Mouse (Mus musculus) heart, adult 2 months (tissue): Measurements from ENCODE around the gene Serpinh1.

ENCODE experiments used
- CTCF ChIP-seq: fragments of 200-600 bp; IDR thresholded peaks from 2 replicates; pipeline ENCODE4 v1.8.1; 2022; ENCODE audit warnings: antibody characterized with exemption, mild to moderate bottlenecking, moderate library complexity
- EP300 ChIP-seq: fragments of 200-500 bp; IDR thresholded peaks from 2 replicates; pipeline ENCODE4 v1.6.1; 2011; ENCODE audit warnings: low read depth, low read length, control low read depth; ENCODE audit not compliant: insufficient read depth
- POLR2A ChIP-seq: fragments of 200-500 bp; IDR thresholded peaks from 2 replicates; pipeline ENCODE4 v1.6.1; 2011; ENCODE audit warnings: mild to moderate bottlenecking, low read depth, low read length, control low read depth; ENCODE audit not compliant: insufficient read depth

DNA sequence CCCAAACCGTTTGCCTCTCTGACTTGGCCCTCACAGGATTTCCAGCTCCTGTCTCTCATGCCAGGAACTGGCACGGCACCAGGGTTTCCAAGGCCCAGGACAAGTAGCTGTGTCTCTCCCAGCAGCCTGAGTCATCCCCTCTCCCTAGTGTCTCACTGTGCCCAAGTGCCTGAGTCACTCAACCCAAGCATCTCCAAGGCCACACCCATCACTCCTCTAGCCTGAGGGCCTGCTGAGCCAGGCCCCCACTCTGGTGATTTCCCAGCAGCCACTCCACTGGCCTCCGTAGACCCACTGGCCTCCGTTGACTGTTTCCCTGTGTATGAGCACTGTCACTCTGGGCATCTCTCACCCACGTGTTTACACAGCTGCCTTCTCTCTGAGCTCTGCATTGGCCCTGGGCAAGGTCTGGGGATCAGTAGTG is 48.1 kb downstream of the Serpinh1 start:
- TF ChIP-seq CTCF: no peak
- no peak for TF ChIP-seq EP300
- no peak for TF ChIP-seq POLR2A
